Mouse (Mus musculus) CH12.LX (cell line): Measurements from ENCODE around the gene Zmynd11. TPM values are rescaled to one million over a fixed set of nuclear protein-coding genes. Genes with fewer than 3 reads are reported as not detected.

Experiments used
- DNase-seq: peaks from one replicate; pipeline ENCODE4 v3.0.0-alpha.2; 2013; ENCODE audit errors: extremely low read depth
- H3K27ac ChIP-seq: 2 replicates; pipeline ENCODE4 v1.5.1; 2012; ENCODE audit warnings: low read depth, mild to moderate bottlenecking, control low read depth, moderate library complexity; ENCODE audit not compliant: insufficient read depth
- H3K27me3 ChIP-seq: replicated peaks from 2 replicates; pipeline ENCODE3; 2012; ENCODE audit warnings: inconsistent platforms
- H3K36me3 ChIP-seq, 2 experiments: replicated peaks in 1 of 2; 2 replicates each; pipeline versions ENCODE3 to v1.6.1; 2012; ENCODE audit warnings: inconsistent platforms in 1 of 2, low read length in 1 of 2, mild to moderate bottlenecking in 1 of 2, mixed read lengths in 1 of 2, moderate library complexity in 1 of 2; ENCODE audit not compliant: control insufficient read depth in 1 of 2, insufficient read depth in 1 of 2
- H3K4me1 ChIP-seq, 2 experiments: 2 replicates each; pipeline ENCODE4 v1.6.1; 2012; ENCODE audit warnings: inconsistent platforms in 1 of 2, moderate library complexity in 1 of 2; ENCODE audit not compliant: insufficient read depth in 2 of 2, control insufficient read depth in 1 of 2
- H3K4me2 ChIP-seq: 2 replicates; pipeline ENCODE4 v1.6.1; 2012; ENCODE audit warnings: low read depth, mild to moderate bottlenecking, control low read depth; ENCODE audit not compliant: poor library complexity, insufficient read depth, severe bottlenecking
- H3K4me3 ChIP-seq, 3 experiments: fragments of 150-350 bp in 1 of 3; sonication (generic) in 1 of 3; replicated peaks in 1 of 3; 2 replicates each; pipeline versions ENCODE3 to v1.5.1; 2011 to 2012; ENCODE audit warnings: low read depth in 2 of 3, low read length in 2 of 3, mild to moderate bottlenecking in 2 of 3, moderate library complexity in 2 of 3, control low read depth in 1 of 3, improper control_type of control experiment in 1 of 3, inconsistent platforms in 1 of 3, mixed read lengths in 1 of 3; ENCODE audit not compliant: poor library complexity in 1 of 3
- H3K79me2 ChIP-seq: replicated peaks from 2 replicates; pipeline ENCODE4 v1.6.1; 2012; ENCODE audit warnings: mild to moderate bottlenecking, moderate library complexity; ENCODE audit not compliant: control insufficient read depth, poor library complexity, insufficient read depth, severe bottlenecking; ENCODE audit errors: extremely low read depth
- H3K9ac ChIP-seq: 2 replicates; pipeline ENCODE4 v1.6.1; 2012; ENCODE audit warnings: low read depth, mild to moderate bottlenecking, control low read depth, moderate library complexity; ENCODE audit not compliant: insufficient read depth
- H3K9me3 ChIP-seq: replicated peaks from 2 replicates; pipeline ENCODE3; 2012; ENCODE audit warnings: low read length, inconsistent platforms, mixed read lengths
- BHLHE40 ChIP-seq: IDR thresholded peaks from 2 replicates; pipeline ENCODE4 v1.6.1; 2011; ENCODE audit warnings: mild to moderate bottlenecking, low read depth, low read length, improper control_type of control experiment
- CHD1 ChIP-seq: IDR thresholded peaks from 2 replicates; pipeline ENCODE4 v1.6.1; 2012; ENCODE audit warnings: low read depth, low read length, improper control_type of control experiment, inconsistent platforms
- CHD2 ChIP-seq: IDR thresholded peaks from 2 replicates; pipeline ENCODE4 v1.6.1; 2011; ENCODE audit warnings: low read length, improper control_type of control experiment
- ELF1 ChIP-seq: IDR thresholded peaks from 2 replicates; pipeline ENCODE4 v1.6.1; 2014; ENCODE audit warnings: low read depth, mild to moderate bottlenecking, inconsistent platforms, low read length, improper control_type of control experiment
- ETS1 ChIP-seq: conservative IDR thresholded peaks from 2 replicates; pipeline ENCODE4 v1.6.1; 2012; ENCODE audit warnings: low read depth, mild to moderate bottlenecking, inconsistent platforms, low read length, improper control_type of control experiment, moderate library complexity
- GABPA ChIP-seq: IDR thresholded peaks from 2 replicates; pipeline ENCODE4 v1.6.1; 2012; ENCODE audit warnings: low read depth, low read length, improper control_type of control experiment, inconsistent platforms; ENCODE audit not compliant: insufficient replicate concordance
- HCFC1 ChIP-seq: IDR thresholded peaks from 2 replicates; pipeline ENCODE4 v1.6.1; 2012; ENCODE audit warnings: low read depth, mild to moderate bottlenecking, inconsistent platforms, low read length, improper control_type of control experiment
- JUN ChIP-seq: IDR thresholded peaks from 2 replicates; pipeline ENCODE4 v1.6.1; 2011; ENCODE audit warnings: low read depth, mild to moderate bottlenecking, low read length, improper control_type of control experiment, moderate library complexity; ENCODE audit not compliant: insufficient read depth
- JUND ChIP-seq: conservative IDR thresholded peaks from 2 replicates; pipeline ENCODE4 v1.6.1; 2011; ENCODE audit warnings: low read depth, low read length, improper control_type of control experiment
- KAT2A ChIP-seq: IDR thresholded peaks from 2 replicates; pipeline ENCODE4 v1.6.1; 2012; ENCODE audit warnings: low read length, improper control_type of control experiment, inconsistent platforms; ENCODE audit not compliant: insufficient replicate concordance
- MAFK ChIP-seq: IDR thresholded peaks from 2 replicates; pipeline ENCODE4 v1.6.1; 2011; ENCODE audit warnings: low read length, improper control_type of control experiment; ENCODE audit not compliant: insufficient replicate concordance
- MAZ ChIP-seq: IDR thresholded peaks from 2 replicates; pipeline ENCODE4 v1.6.1; 2012; ENCODE audit warnings: low read depth, mild to moderate bottlenecking, inconsistent platforms, low read length, improper control_type of control experiment, moderate library complexity
- MXI1 ChIP-seq: IDR thresholded peaks from 2 replicates; pipeline ENCODE4 v1.6.1; 2011; ENCODE audit warnings: mild to moderate bottlenecking, low read depth, low read length, improper control_type of control experiment
- PAX5 ChIP-seq: IDR thresholded peaks from 2 replicates; pipeline ENCODE4 v1.6.1; 2012; ENCODE audit warnings: low read length, inconsistent platforms, mixed read lengths
- POLR2A ChIP-seq: IDR thresholded peaks from 2 replicates; pipeline ENCODE4 v1.6.1; 2011; ENCODE audit warnings: low read depth, mild to moderate bottlenecking, improper control_type of control experiment, low read length
- RAD21 ChIP-seq: IDR thresholded peaks from 2 replicates; pipeline ENCODE4 v1.6.1; 2011; ENCODE audit warnings: low read depth, mild to moderate bottlenecking, low read length, improper control_type of control experiment, moderate library complexity
- RCOR1 ChIP-seq: conservative IDR thresholded peaks from 2 replicates; pipeline ENCODE4 v1.6.1; 2012; ENCODE audit warnings: low read depth, mild to moderate bottlenecking, inconsistent platforms, low read length, improper control_type of control experiment
- SMC3 ChIP-seq: IDR thresholded peaks from 2 replicates; pipeline ENCODE4 v1.6.1; 2011; ENCODE audit warnings: low read depth, low read length, improper control_type of control experiment
- TCF12 ChIP-seq: IDR thresholded peaks from 2 replicates; pipeline ENCODE4 v1.6.1; 2014; ENCODE audit warnings: low read depth, mild to moderate bottlenecking, inconsistent platforms, low read length, improper control_type of control experiment
- USF2 ChIP-seq: conservative IDR thresholded peaks from 2 replicates; pipeline ENCODE4 v1.6.1; 2011; ENCODE audit warnings: low read depth, low read length, improper control_type of control experiment
- ZC3H11A ChIP-seq: IDR thresholded peaks from 2 replicates; pipeline ENCODE4 v1.6.1; 2012; ENCODE audit warnings: low read depth, mild to moderate bottlenecking, inconsistent platforms, low read length, improper control_type of control experiment
- ZKSCAN1 ChIP-seq: IDR thresholded peaks from 2 replicates; pipeline ENCODE4 v1.6.1; 2012; ENCODE audit warnings: low read depth, inconsistent platforms, low read length, improper control_type of control experiment, borderline replicate concordance
- ZMIZ1 ChIP-seq: IDR thresholded peaks from 2 replicates; pipeline ENCODE4 v1.6.1; 2012; ENCODE audit warnings: low read depth, mild to moderate bottlenecking, inconsistent platforms, low read length, improper control_type of control experiment
- ZNF384 ChIP-seq: IDR thresholded peaks from 2 replicates; pipeline ENCODE4 v1.6.1; 2012; ENCODE audit warnings: low read depth, low read length, improper control_type of control experiment, inconsistent platforms
- dilution Hi-C: fragments of 300-500 bp; cut with MboI; formaldehyde crosslinking; loops from 2 replicates; pipeline ENCODE4 v1.14.3; 2020; ENCODE audit warnings: low sequenced_read_pairs; ENCODE audit not compliant: extremely low pct_unique_long_range_greater_than_20kb, extremely low pct_ligation_motif_present
- in situ Hi-C: fragments of 300-500 bp; cut with MboI; formaldehyde crosslinking; loops from 3 replicates; pipeline ENCODE4 v1.14.3; 2019; ENCODE audit warnings: low sequenced_read_pairs, low pct_ligation_motif_present, low pct_unique_long_range_greater_than_20kb, mixed read lengths
- polyA plus RNA-seq: library from polyadenylated mRNA; unstranded; fragments of >175 nt; gene quantifications from 2 replicates; pipeline ENCODE4 v1.2.1, GENCODE M21; 2012; ENCODE audit warnings: low read depth; ENCODE audit not compliant: insufficient read length
- total RNA-seq, 2 experiments: library from RNA; depleted of rRNA; stranded (reverse); fragments of 300-350 nt in 1 of 2; fragments of >200 nt in 1 of 2; gene quantifications; 2 replicates each; pipeline ENCODE4 v1.2.3; 2012 to 2014

The Zmynd11 gene
- total and polyA plus RNA-seq, 3 experiments: 18.1 to 32.2 (median 20.4) TPM

DNA sequence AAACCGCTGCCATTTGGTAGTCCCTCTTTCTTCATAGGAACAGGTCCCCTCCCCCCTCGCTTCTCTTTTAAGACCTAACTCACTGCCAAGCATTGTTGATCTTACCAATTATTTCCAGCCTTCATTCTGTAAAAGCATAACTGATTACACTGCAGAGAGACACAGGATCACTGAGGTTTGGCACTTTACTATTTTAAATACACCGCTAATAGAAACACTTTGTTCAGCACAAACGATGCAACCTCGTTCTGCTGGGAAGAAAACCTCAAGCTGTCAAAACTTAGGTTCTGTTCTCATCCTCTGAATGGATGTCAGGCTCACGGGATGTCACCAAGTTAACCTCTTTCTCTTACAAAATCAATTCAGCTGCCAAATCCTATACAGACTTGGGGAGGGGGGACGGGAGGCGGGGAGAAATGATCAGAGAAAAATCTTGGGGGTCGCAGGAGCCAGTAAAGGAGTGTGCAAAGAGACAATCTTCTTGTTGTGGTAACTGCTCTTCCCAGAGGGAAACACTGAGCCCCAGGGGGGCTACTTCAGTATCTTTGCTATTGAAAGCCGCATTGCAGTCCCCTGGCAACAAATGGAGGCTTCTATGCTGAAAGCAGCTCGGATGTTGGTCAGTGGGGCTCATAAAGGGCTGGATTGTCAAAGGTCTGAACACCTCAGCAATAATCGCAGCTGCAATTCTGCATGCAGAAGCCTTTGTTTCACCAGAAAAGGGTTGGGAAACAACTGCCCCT is 30.9 kb upstream of the Zmynd11 start:
- H3K9me3 ChIP-seq: no peaks in the 10 kb centered on the region
- peaks cover 0 to 4% of the 10 kb centered on the region in 2 experiments; a peak in 1 of 4 replicates for H3K4me1 ChIP-seq
- no peak overlapping the region for H3K9ac ChIP-seq
- H3K36me3 ChIP-seq: no peaks in the 10 kb centered on the region
- H3K4me3 ChIP-seq: no peak overlapping the region
- no peak overlapping the region for H3K4me2 ChIP-seq
- H3K27ac ChIP-seq: no peak overlapping the region
- DNase-seq: no peak
- no peak for TF ChIP-seq PAX5
- TF ChIP-seq MXI1: no peak
- no peak for TF ChIP-seq RCOR1
- no peak for TF ChIP-seq CHD2
- no peak for TF ChIP-seq CHD1
- no peak for TF ChIP-seq ZKSCAN1
- no peak for TF ChIP-seq ELF1
- TF ChIP-seq ETS1: no peak
- no peak for TF ChIP-seq USF2
- TF ChIP-seq MAZ: no peak
- TF ChIP-seq KAT2A: no peak
- no peak for TF ChIP-seq SMC3
- no peak for TF ChIP-seq GABPA
- no peak for TF ChIP-seq ZC3H11A
- no peak for TF ChIP-seq JUN
- TF ChIP-seq ZNF384: no peak
- TF ChIP-seq HCFC1: no peak
- no peak for TF ChIP-seq RAD21
- TF ChIP-seq ZMIZ1: no peak
- no peak for TF ChIP-seq POLR2A
- H3K27me3 ChIP-seq: no peaks in the 10 kb centered on the region
- no peaks in the 10 kb centered on the region for H3K79me2 ChIP-seq
- in situ Hi-C loops: no loop called here
- dilution Hi-C loops: no loop called here

DNA sequence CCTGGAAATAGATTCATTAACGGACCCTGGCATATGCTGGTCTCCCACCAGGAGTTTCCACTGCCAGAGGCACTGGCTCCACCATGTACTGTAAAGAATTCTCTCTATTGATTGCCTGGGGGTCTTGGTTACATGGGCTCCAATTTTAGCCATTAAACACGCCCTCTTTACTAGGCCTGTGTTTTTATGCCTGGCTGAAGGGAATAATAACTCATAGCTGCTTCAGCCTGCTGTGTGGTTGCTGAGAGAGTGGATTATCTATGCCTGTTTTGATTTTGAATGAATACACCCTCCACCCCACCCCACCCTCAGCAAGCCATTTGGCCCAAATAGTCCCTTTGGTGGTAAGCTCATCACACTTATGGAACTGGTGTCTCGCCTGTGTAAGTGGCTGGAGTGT is 20.9 kb upstream of the Zmynd11 start:
- H3K4me2 ChIP-seq: no peak overlapping the region
- H3K4me1 ChIP-seq: peaks cover 0 to 17% of the 10 kb centered on the region in 2 experiments; a peak in 3 of 4 replicates
- dilution Hi-C loops: no loop called here
- no peaks in the 10 kb centered on the region for H3K9me3 ChIP-seq
- H3K79me2 ChIP-seq: no peaks in the 10 kb centered on the region
- no peak for DNase-seq
- H3K9ac ChIP-seq: no peak overlapping the region
- TF ChIP-seq MAFK (no peak), USF2 (no peak), KAT2A (no peak), JUND (no peak), TCF12 (no peak), BHLHE40 (no peak), POLR2A (no peak)
- in situ Hi-C loops: no loop called here
- no peaks in the 10 kb centered on the region for H3K27me3 ChIP-seq
- H3K4me3 ChIP-seq: no peak overlapping the region
- no peak overlapping the region for H3K27ac ChIP-seq
- no peaks in the 10 kb centered on the region for H3K36me3 ChIP-seq
